Mouse (Mus musculus) kidney, adult 18-20 months (tissue): ENCODE results near the gene Togaram2.
"Not testable (repeated sequence)": the region's sequence is repeated elsewhere in the genome, so short reads cannot be mapped to it uniquely, and the experiment has no call there.

Source experiments
- DNase-seq: peaks from one replicate; pipeline ENCODE4 v3.0.0; 2021

The Togaram2 gene

GRCm38 (mm10) chr17:71742156-71742555 lies 69.1 kb downstream of the Togaram2 start:
- DNase-seq, result no peak

GRCm38 (mm10) chr17:71742935-71743334 lies 69.9 kb downstream of the Togaram2 start:
- DNase-seq, result no peak

GRCm38 (mm10) chr17:71746114-71746513 lies 73.1 kb downstream of the Togaram2 start:
- DNase-seq, result no peak

GRCm38 (mm10) chr17:71747561-71747960 lies 74.5 kb downstream of the Togaram2 start:
- DNase-seq, result no peak

GRCm38 (mm10) chr17:71749616-71750168 lies 76.6 kb downstream of the Togaram2 start:
- DNase-seq, result no peak

GRCm38 (mm10) chr17:71752831-71753230 lies 79.8 kb downstream of the Togaram2 start, which contains the start of gene Pcare:
Gene Pcare (minus strand): TSS chr17:71752894.
- DNase-seq, result no peak

GRCm38 (mm10) chr17:71760536-71760935 lies 87.5 kb downstream of the Togaram2 start:
- DNase-seq, result no peak

- DNase-seq, result not testable (repeated sequence)
These were observed 95.1 kb downstream of the Togaram2 start, which contains the start of gene Clip4 for GRCm38 (mm10) chr17:71768173-71768572. Gene Clip4 (plus strand): TSS chr17:71768473.

- no peak for DNase-seq
These were observed 96.5 kb downstream of the Togaram2 start for GRCm38 (mm10) chr17:71769564-71769963.

DNA sequence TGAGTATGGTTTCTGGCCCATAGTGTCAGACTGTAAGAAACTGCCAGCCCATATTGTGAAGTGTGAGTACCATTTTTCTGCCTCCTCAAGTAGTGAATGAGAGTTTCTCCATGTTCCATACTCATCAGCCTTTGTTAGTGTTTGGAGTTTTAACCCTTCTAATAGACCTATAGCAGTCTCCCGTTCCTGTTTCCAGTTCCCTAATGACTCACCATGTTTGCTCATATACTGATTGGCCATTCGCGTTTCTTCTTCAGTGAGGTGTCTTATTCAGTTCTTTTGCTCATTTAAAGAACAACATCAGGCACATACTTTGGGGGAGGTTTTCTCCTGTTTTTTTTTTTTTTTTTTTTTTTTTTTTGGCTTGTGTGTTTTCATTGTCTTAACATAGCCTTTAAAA lies 97.6 kb downstream of the Togaram2 start:
- DNase-seq, result no peak

DNA sequence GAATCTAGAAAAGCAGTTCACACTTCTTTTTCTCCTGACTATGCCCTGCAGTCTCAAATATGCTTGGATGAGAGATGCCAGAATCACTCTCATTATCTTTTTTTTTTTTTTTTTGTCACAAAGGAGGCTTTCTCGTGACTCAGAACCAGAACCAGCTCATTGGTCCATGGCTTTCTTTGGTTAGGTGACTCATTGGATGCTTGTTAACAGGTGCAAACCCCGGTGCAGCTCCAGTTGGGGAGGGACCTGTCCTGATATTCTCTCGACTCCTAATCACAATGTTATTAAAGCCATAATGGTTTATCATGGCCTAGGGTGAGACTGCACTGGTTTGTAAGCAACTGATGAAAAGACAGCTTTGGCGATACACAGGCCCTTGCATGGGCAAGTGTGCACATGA lies 101.1 kb downstream of the Togaram2 start:
- no peak for DNase-seq

GRCm38 (mm10) chr17:71775279-71775678 lies 102.2 kb downstream of the Togaram2 start:
- no peak for DNase-seq

DNA sequence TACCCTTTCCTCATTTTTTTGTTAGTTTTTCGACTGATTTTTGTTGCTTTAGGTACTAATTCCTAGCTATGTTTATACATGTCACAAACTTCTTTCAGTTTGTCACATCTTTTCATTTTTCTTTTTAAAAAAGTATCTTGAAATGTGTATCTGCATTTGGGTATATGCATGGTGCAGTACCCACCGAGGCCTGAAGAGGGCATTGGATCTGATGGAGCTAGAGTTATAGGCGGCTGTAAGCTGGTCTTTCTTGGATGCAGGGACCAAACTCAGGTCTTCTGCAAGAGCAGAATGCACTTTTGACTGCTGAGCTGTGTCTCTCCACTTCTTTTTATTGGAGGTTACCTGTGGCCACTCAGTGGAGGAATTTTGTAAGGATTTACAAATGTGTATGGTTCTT lies 105.6 kb downstream of the Togaram2 start:
- no peak for DNase-seq
